Mouse (Mus musculus) lung, postnatal 36 days (tissue): Measurements from ENCODE around the gene Tuba1a.
"Not testable (repeated sequence)": the region's sequence is repeated elsewhere in the genome, so short reads cannot be mapped to it uniquely, and the experiment has no call there.

Experiments used
- DNase-seq: peaks from one replicate; pipeline ENCODE4 v3.0.0; 2022; ENCODE audit warnings: mixed read lengths

Tuba1a gene

GRCm38 (mm10) chr15:98923031-98923537 lies 30.4 kb downstream of the Tuba1a start:
- peak; percentile 32 for DNase-seq

GRCm38 (mm10) chr15:98922581-98922980 lies 30.9 kb downstream of the Tuba1a start:
- peak; percentile 32 for DNase-seq

GRCm38 (mm10) chr15:98921510-98921909 lies 32.0 kb downstream of the Tuba1a start:
- DNase-seq: no peak

GRCm38 (mm10) chr15:98918499-98918895 lies 35.0 kb downstream of the Tuba1a start:
- not testable (repeated sequence) for DNase-seq

- DNase-seq: peak; percentile 100
These were observed 35.7 kb downstream of the Tuba1a start, which contains the start of gene Lmbr1l for GRCm38 (mm10) chr15:98917538-98918498. Lmbr1l (minus strand) TSS chr15:98918231.

GRCm38 (mm10) chr15:98917091-98917490 lies 36.4 kb downstream of the Tuba1a start:
- peak; percentile 48 for DNase-seq

GRCm38 (mm10) chr15:98916016-98916415 lies 37.5 kb downstream of the Tuba1a start:
- DNase-seq: no peak

GRCm38 (mm10) chr15:98914903-98915302 lies 38.6 kb downstream of the Tuba1a start:
- no peak for DNase-seq

GRCm38 (mm10) chr15:98904692-98905091 lies 48.8 kb downstream of the Tuba1a start:
- peak; percentile 54 for DNase-seq

GRCm38 (mm10) chr15:98902600-98902999 lies 50.9 kb downstream of the Tuba1a start:
- DNase-seq: no peak

GRCm38 (mm10) chr15:98901530-98901929 lies 52.0 kb downstream of the Tuba1a start:
- no peak for DNase-seq
